Comparison of ENCODE assay signal across 12 mouse cellular contexts in genomic region chr2:33584937-33585910, GRCm38 (mm10). TPM values are rescaled to one million over a fixed set of nuclear protein-coding genes. Genes with fewer than 3 reads are reported as not detected.
A peak's percentile ranks its signal among the peaks of the same experiment; 100 is the strongest.
DNase-seq lines count a peak whose midpoint lies in the region; ATAC-seq lines count a peak whose summit lies in the region.
"Had no signal": no experiment of that assay in that cellular context is flagged by ENCODE, and none has a peak within 500 bp of the region (broad histone marks: within the 10 kb centered on the region; RNA-seq: fewer than 3 reads in every experiment).

No protein-coding gene starts in this region.

- intact Hi-C loops in left cerebral cortex, postnatal 14 days (cut with DNase I), result no loop called here

- no peak overlapping the region; the same call in 1 of the 2 replicates for H3K27ac ChIP-seq in lung, embryonic 16.5 days (ENCODE audit: low read length)
- peak overlapping the region; percentile 18; the same call in 1 of the 2 replicates for H3K27ac ChIP-seq in forebrain, embryonic 11.5 days (ENCODE audit: low read depth, low read length)
- H3K27ac ChIP-seq in limb, embryonic 12.5 days, result peak overlapping the region; percentile 90
- H3K27ac ChIP-seq in neural tube, embryonic 15.5 days (replicated peaks), result peak overlapping the region; percentile 85
- H3K27ac ChIP-seq: gastrocnemius, adult 2 months had no signal

- no peaks in the 10 kb centered on the region for H3K9me3 ChIP-seq in lung, embryonic 16.5 days (ENCODE audit: control insufficient read depth, low read length)
- no peaks in the 10 kb centered on the region for H3K9me3 ChIP-seq in forebrain, embryonic 11.5 days (ENCODE audit: control insufficient read depth, low read length)
- no peaks in the 10 kb centered on the region for H3K9me3 ChIP-seq in limb, embryonic 12.5 days
- no peaks in the 10 kb centered on the region for H3K9me3 ChIP-seq in neural tube, embryonic 15.5 days (replicated peaks)

- no peak for DNase-seq in lung, postnatal 25 days (ENCODE audit: low spot score)
- peak; percentile 68 for DNase-seq in forebrain, embryonic 11.5 days (ENCODE audit: low spot score)
- no peak for DNase-seq in left cerebral cortex, postnatal 14 days (ENCODE audit: low spot score in 2 of 2)
- DNase-seq: gastrocnemius, adult 2 months; heart, postnatal 4 days; right cerebral cortex, postnatal 4 days; thymus, adult 2 months had no signal

- WGBS in lung, embryonic 16.5 days, result 28% methylated on average over 29 of the region's 29 CpGs
- WGBS in forebrain, embryonic 11.5 days, result 18% methylated on average over 29 of the region's 29 CpGs
- 14% methylated on average over 29 of the region's 29 CpGs for whole genome bisulfite sequencing in limb, embryonic 12.5 days
- 19% methylated on average over 29 of the region's 29 CpGs for WGBS in neural tube, embryonic 15.5 days

- H3K9ac ChIP-seq in lung, embryonic 16.5 days (ENCODE audit: low read length), result 0 out of 2 replicates have a peak overlapping the region, but pooled peaks have one; percentile 19
- H3K9ac ChIP-seq in forebrain, embryonic 11.5 days (ENCODE audit: low read length), result no peak overlapping the region; the same call in 1 of the 2 replicates
- peak overlapping the region; percentile 35 for H3K9ac ChIP-seq in limb, embryonic 12.5 days (replicated peaks)
- peak overlapping the region; percentile 34; the same call in 1 of the 2 replicates for H3K9ac ChIP-seq in neural tube, embryonic 15.5 days (replicated peaks)

- H3K4me2 ChIP-seq in lung, embryonic 16.5 days (ENCODE audit: low read depth, low read length), result peak overlapping the region; percentile 24
- peak overlapping the region; percentile 12; the same call in 1 of the 2 replicates for H3K4me2 ChIP-seq in forebrain, embryonic 11.5 days (ENCODE audit: low read depth, low read length, severe bottlenecking)
- H3K4me2 ChIP-seq in limb, embryonic 12.5 days, result peak overlapping the region; percentile 35
- peak overlapping the region; percentile 15 for H3K4me2 ChIP-seq in neural tube, embryonic 15.5 days

- peaks cover 28% of the 10 kb centered on the region for H3K27me3 ChIP-seq in lung, embryonic 16.5 days (ENCODE audit: control insufficient read depth, insufficient read depth, low read depth, low read length)
- H3K27me3 ChIP-seq in forebrain, embryonic 11.5 days (ENCODE audit: control insufficient read depth, insufficient read depth, low read length), result peaks cover 77% of the 10 kb centered on the region
- H3K27me3 ChIP-seq in limb, embryonic 12.5 days, result peaks cover 38% of the 10 kb centered on the region
- H3K27me3 ChIP-seq in neural tube, embryonic 15.5 days (replicated peaks), result peaks cover 63% of the 10 kb centered on the region

- no peaks in the 10 kb centered on the region for H3K36me3 ChIP-seq in lung, embryonic 16.5 days (ENCODE audit: control insufficient read depth, insufficient read depth, low read length)
- no peaks in the 10 kb centered on the region for H3K36me3 ChIP-seq in forebrain, embryonic 11.5 days (ENCODE audit: control insufficient read depth, insufficient read depth, low read length)
- no peaks in the 10 kb centered on the region for H3K36me3 ChIP-seq in limb, embryonic 12.5 days
- H3K36me3 ChIP-seq in neural tube, embryonic 15.5 days, result no peaks in the 10 kb centered on the region

- H3K4me3 ChIP-seq in lung, embryonic 16.5 days (ENCODE audit: low read length), result no peak overlapping the region
- H3K4me3 ChIP-seq in forebrain, embryonic 11.5 days (ENCODE audit: low read depth, low read length), result no peak overlapping the region
- no peak overlapping the region for H3K4me3 ChIP-seq in limb, embryonic 12.5 days (replicated peaks)
- no peak overlapping the region for H3K4me3 ChIP-seq in neural tube, embryonic 15.5 days (replicated peaks)
- H3K4me3 ChIP-seq: gastrocnemius, adult 2 months had no signal

- ATAC-seq in lung, embryonic 16.5 days (ENCODE audit: low read depth), result peak; percentile 37; the same call in 1 of the 2 replicates
- peak; percentile 39; the same call in 1 of the 2 replicates for ATAC-seq in forebrain, embryonic 11.5 days (replicated peaks; ENCODE audit: low FRiP score)
- 0 out of 2 replicates have a peak, but pooled peaks have one; percentile 11 for ATAC-seq in limb, embryonic 12.5 days (ENCODE audit: insufficient number of reproducible peaks, insufficient read depth, low FRiP score, low TSS enrichment, low read depth)
- no peak for ATAC-seq in neural tube, embryonic 15.5 days (ENCODE audit: low FRiP score)
- ATAC-seq in monocyte, adult 5-6 weeks (replicated peaks; ENCODE audit: insufficient number of reproducible peaks, low FRiP score, low TSS enrichment, poor library complexity, severe bottlenecking), result no peak

- peaks cover 28% of the 10 kb centered on the region for H3K4me1 ChIP-seq in lung, embryonic 16.5 days (replicated peaks; ENCODE audit: control insufficient read depth, insufficient read depth, low read length)
- H3K4me1 ChIP-seq in forebrain, embryonic 11.5 days (replicated peaks; ENCODE audit: control insufficient read depth, insufficient read depth, low read length), result peaks cover 41% of the 10 kb centered on the region
- H3K4me1 ChIP-seq in limb, embryonic 12.5 days (replicated peaks), result peaks cover 86% of the 10 kb centered on the region
- H3K4me1 ChIP-seq in neural tube, embryonic 15.5 days, result peaks cover 66% of the 10 kb centered on the region

RNA-seq across cellular contexts. Expression of gene Lmx1b, which starts 55.1 kb away (rescaled TPM):
- 0.05 TPM in 1 of 2 replicates, not detected in the other for polyA plus RNA-seq in lung, embryonic 16.5 days (2015; fragmentation: Nextera tagmentation; extraction: Ambion mirVana)
- 1.0 and 1.6 TPM in 2 replicates for polyA plus RNA-seq in forebrain, embryonic 11.5 days (2014; fragmentation: Nextera tagmentation; extraction: Ambion mirVana)
- polyA plus RNA-seq in limb, embryonic 12.5 days (2016; fragmentation: Nextera tagmentation; extraction: Ambion mirVana), result 8.6 and 9.9 TPM in 2 replicates
- polyA plus RNA-seq in neural tube, embryonic 15.5 days (2015; fragmentation: Nextera tagmentation; extraction: Ambion mirVana), result 7.9 and 8.5 TPM in 2 replicates
- total RNA-seq in monocyte, adult 5-6 weeks (2017), result not detected in 3 replicates
- under 1 TPM; 0.42 to 0.59 TPM for total RNA-seq in left cerebral cortex, postnatal 14 days (2021)
- total RNA-seq: common myeloid progenitor, adult 5-6 weeks had no signal

Comparison
In these comparisons a context has a peak if more than half of its experiments do, and no peak if none do; other contexts are left out.
1. ATAC-seq: peak in lung, embryonic 16.5 days (single experiment), forebrain, embryonic 11.5 days (single experiment) and limb, embryonic 12.5 days (single experiment); none in neural tube, embryonic 15.5 days (single experiment) and monocyte, adult 5-6 weeks (single experiment).
2. Peak in every context shown above with its lines, with median percentiles within 50 percentile points of each other: H3K4me2 ChIP-seq.